Mouse (Mus musculus): ENCODE measurements around the gene Nectin2.
"Not testable (repeated sequence)": the region's sequence is repeated elsewhere in the genome, so short reads cannot be mapped to it uniquely, and the experiment has no call there.

The Nectin2 gene

GRCm38 (mm10) chr7:19688101-19688500, 62.2 kb downstream of the Nectin2 start:
- DNase-seq (ENCODE audit: low spot score in 2 of 2), result no peak

GRCm38 (mm10) chr7:19686927-19687583, 63.2 kb downstream of the Nectin2 start:
- DNase-seq (ENCODE audit: low spot score in 2 of 2), result not testable (repeated sequence)

- no peak for DNase-seq (ENCODE audit: low spot score in 2 of 2)
Measured at GRCm38 (mm10) chr7:19686521-19686920, 63.8 kb downstream of the Nectin2 start.

GRCm38 (mm10) chr7:19685374-19685773, 64.9 kb downstream of the Nectin2 start:
- no peak for DNase-seq (ENCODE audit: low spot score in 2 of 2)

GRCm38 (mm10) chr7:19683771-19684201, 66.5 kb downstream of the Nectin2 start:
- no peak for DNase-seq (ENCODE audit: low spot score in 2 of 2)

- DNase-seq (ENCODE audit: low spot score in 2 of 2), result no peak
Measured at GRCm38 (mm10) chr7:19682979-19683378, 67.3 kb downstream of the Nectin2 start.

- no peak for DNase-seq (ENCODE audit: low spot score in 2 of 2)
Measured at GRCm38 (mm10) chr7:19681202-19681694, 69.0 kb downstream of the Nectin2 start, which contains the start of the genes Gm44805 and Apoc4. Gene Gm44805, minus strand, starts transcription at chr7:19681423. Gene Apoc4, minus strand, starts transcription at chr7:19681479.

- DNase-seq (ENCODE audit: low spot score in 2 of 2), result no peak
Measured at GRCm38 (mm10) chr7:19680702-19681101, 69.6 kb downstream of the Nectin2 start.

GRCm38 (mm10) chr7:19678901-19679300, 71.4 kb downstream of the Nectin2 start:
- no peak for DNase-seq (ENCODE audit: low spot score in 2 of 2)

GRCm38 (mm10) chr7:19677872-19678271, 72.4 kb downstream of the Nectin2 start, which contains the start of gene Apoc2:
Gene Apoc2, minus strand, starts transcription at chr7:19677941.
- DNase-seq (ENCODE audit: low spot score in 2 of 2), result no peak

GRCm38 (mm10) chr7:19676662-19677061, 73.6 kb downstream of the Nectin2 start:
- DNase-seq (ENCODE audit: low spot score in 2 of 2), result no peak

- no peak for DNase-seq (ENCODE audit: low spot score in 2 of 2)
Measured at GRCm38 (mm10) chr7:19675824-19676223, 74.5 kb downstream of the Nectin2 start.

GRCm38 (mm10) chr7:19673083-19673699, 77.1 kb downstream of the Nectin2 start:
- DNase-seq (ENCODE audit: low spot score in 2 of 2), result no peak

GRCm38 (mm10) chr7:19671511-19671910, 78.8 kb downstream of the Nectin2 start:
- DNase-seq (ENCODE audit: low spot score in 2 of 2), result no peak

GRCm38 (mm10) chr7:19668947-19669721, 81.1 kb downstream of the Nectin2 start:
- peak; percentile 85 to 92 for DNase-seq (ENCODE audit: low spot score in 2 of 2)

- DNase-seq (ENCODE audit: low spot score in 2 of 2), result no peak
Measured at GRCm38 (mm10) chr7:19667434-19667833, 82.8 kb downstream of the Nectin2 start.

- DNase-seq (ENCODE audit: low spot score in 2 of 2), result no peak
Measured at GRCm38 (mm10) chr7:19666750-19667149, 83.5 kb downstream of the Nectin2 start.

All from cerebellum, postnatal 4 days (tissue).